Mouse (Mus musculus) heart, adult 2 months (tissue): ENCODE data around the gene Kat6b. TPM values are rescaled to one million over a fixed set of nuclear protein-coding genes. Genes with fewer than 3 reads are reported as not detected.

Experiments
- DNase-seq, 2 experiments: peaks; one replicate each; pipeline ENCODE4 v3.0.0; 2021
- H3K27ac ChIP-seq: fragments of 200-600 bp; 2 replicates; pipeline ENCODE4 v1.8.1; 2022
- H3K27me3 ChIP-seq: fragments of 200-500 bp; 2 replicates; pipeline ENCODE4 v1.6.1; 2012; ENCODE audit warnings: mild to moderate bottlenecking, low read length, inconsistent platforms, mixed read lengths; ENCODE audit not compliant: control insufficient read depth, insufficient read depth
- H3K36me3 ChIP-seq: fragments of 200-500 bp; 2 replicates; pipeline ENCODE4 v1.6.1; 2012; ENCODE audit warnings: low read length, inconsistent platforms; ENCODE audit not compliant: control insufficient read depth, insufficient read depth
- H3K4me1 ChIP-seq: fragments of 200-500 bp; 2 replicates; pipeline ENCODE4 v1.6.1; 2011; ENCODE audit warnings: low read length; ENCODE audit not compliant: control insufficient read depth, insufficient read depth
- H3K4me3 ChIP-seq: fragments of 200-600 bp; 2 replicates; pipeline ENCODE4 v1.8.1; 2022
- H3K79me2 ChIP-seq: fragments of 200-500 bp; replicated peaks from 2 replicates; pipeline ENCODE4 v1.6.1; 2012; ENCODE audit warnings: mild to moderate bottlenecking, inconsistent platforms, low read length, moderate library complexity, mixed read lengths; ENCODE audit not compliant: control insufficient read depth, insufficient read depth
- H3K9ac ChIP-seq: fragments of 200-500 bp; 2 replicates; pipeline ENCODE4 v1.6.1; 2012; ENCODE audit warnings: low read depth, mild to moderate bottlenecking, control low read depth, inconsistent platforms, low read length, mixed read lengths
- CTCF ChIP-seq: fragments of 200-600 bp; IDR thresholded peaks from 2 replicates; pipeline ENCODE4 v1.8.1; 2022; ENCODE audit warnings: antibody characterized with exemption, mild to moderate bottlenecking, moderate library complexity
- EP300 ChIP-seq: fragments of 200-500 bp; IDR thresholded peaks from 2 replicates; pipeline ENCODE4 v1.6.1; 2011; ENCODE audit warnings: low read depth, low read length, control low read depth; ENCODE audit not compliant: insufficient read depth
- POLR2A ChIP-seq: fragments of 200-500 bp; IDR thresholded peaks from 2 replicates; pipeline ENCODE4 v1.6.1; 2011; ENCODE audit warnings: mild to moderate bottlenecking, low read depth, low read length, control low read depth; ENCODE audit not compliant: insufficient read depth
- WGBS: fragments of 180-500 bp; shearing (Covaris S2); methylation state at CpG from one replicate; pipeline ENCODE4 v1.1.7; 2018; 5-methylcytosine and 5-hydroxymethylcytosine counted together
- intact Hi-C: fragments of 180-260 bp; cut with DNase I; formaldehyde crosslinking; loops from one replicate; pipeline ENCODE4 v1.15.1; 2025
- polyA plus RNA-seq: library from polyadenylated mRNA; depleted of rRNA; stranded (reverse); fragments of >200 nt; gene quantifications from 2 replicates; pipeline ENCODE4 v1.2.3, GENCODE M21; 2012
- total RNA-seq, 2 experiments: library from RNA; stranded (reverse); gene quantifications; 2 replicates each; pipeline ENCODE4 v1.2.3; 2021

Gene Kat6b
- total and polyA plus RNA-seq, 3 experiments, result 9.0 to 27.9 (median 26.6) TPM

DNA sequence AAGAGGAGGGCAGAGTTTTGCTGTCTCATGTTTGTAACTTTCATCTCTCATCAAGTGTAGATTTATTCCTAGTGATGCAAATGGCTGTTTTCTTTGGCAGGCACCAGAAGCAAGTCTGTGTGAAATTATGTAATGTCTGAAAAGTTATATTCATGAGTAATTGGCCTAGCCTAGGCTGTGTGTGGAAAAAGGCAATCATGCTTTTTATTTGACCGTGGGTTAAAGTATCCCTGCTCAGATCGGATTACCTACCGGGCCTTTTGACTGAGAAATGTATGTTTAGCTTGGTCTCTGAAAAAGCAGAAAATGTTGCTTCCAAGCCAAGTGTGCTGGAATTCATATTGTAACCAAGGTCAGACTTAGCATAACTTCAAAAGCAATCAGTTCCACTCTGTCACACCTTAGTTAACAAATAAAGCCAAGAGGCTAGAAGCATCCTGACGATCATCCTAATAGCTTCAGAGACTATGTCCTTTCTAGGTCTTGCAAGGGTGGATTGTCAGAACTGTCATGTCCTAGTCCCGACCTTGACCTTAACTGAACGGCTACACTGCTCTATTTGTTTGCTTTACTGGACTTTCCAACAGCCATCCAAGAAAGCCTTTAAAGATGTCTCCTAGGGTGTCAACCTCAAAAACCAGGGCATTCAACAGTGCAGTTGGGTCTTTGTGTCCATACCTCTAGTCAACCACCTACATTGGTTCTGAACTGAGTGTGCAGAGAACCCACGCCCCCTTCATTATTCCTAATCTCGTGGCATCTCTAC, 111.9 kb downstream of the Kat6b start:
- Histone ChIP-seq H3K27ac (no peak overlapping the region), H3K9ac (no peak overlapping the region)
- DNase-seq, result no peak

GRCm38 (mm10) chr14:21599446-21600173, 118.4 kb downstream of the Kat6b start:
- TF ChIP-seq CTCF, result no peak
- no peak for TF ChIP-seq POLR2A
- TF ChIP-seq EP300, result no peak
- WGBS, result 74% methylated on average over 9 of the region's 9 CpGs
- intact Hi-C loops, result no loop called here

More for the DNA sequence above, 111.9 kb downstream of the Kat6b start:
- H3K79me2 ChIP-seq, result peaks cover 1% of the 10 kb centered on the region
- WGBS, result 69% methylated on average over 8 of the region's 8 CpGs
- intact Hi-C loops, result no loop called here
- peaks cover 7% of the 10 kb centered on the region for H3K4me1 ChIP-seq
- H3K27me3 ChIP-seq, result no peaks in the 10 kb centered on the region
- no peak overlapping the region for H3K4me3 ChIP-seq
- TF ChIP-seq CTCF (no peak), EP300 (no peak), POLR2A (no peak)
- H3K36me3 ChIP-seq, result peaks cover 12% of the 10 kb centered on the region

GRCm38 (mm10) chr14:21600174-21600566, 118.9 kb downstream of the Kat6b start:
- intact Hi-C loops, result no loop called here
- WGBS, result 93% methylated on average over 5 of the region's 5 CpGs

More at GRCm38 (mm10) chr14:21599446-21600173, 118.4 kb downstream of the Kat6b start:
- H3K27ac ChIP-seq, result no peak overlapping the region
- H3K27me3 ChIP-seq, result no peaks in the 10 kb centered on the region
- no peak overlapping the region for H3K4me3 ChIP-seq
- H3K36me3 ChIP-seq, result no peaks in the 10 kb centered on the region
- H3K79me2 ChIP-seq, result peaks cover 1% of the 10 kb centered on the region; the same call in 1 of the 2 replicates
- DNase-seq, result no peak
- H3K4me1 ChIP-seq, result 0 out of 2 replicates have a peak, but pooled peaks cover 1% of the 10 kb centered on the region
- H3K9ac ChIP-seq, result no peak overlapping the region

DNA sequence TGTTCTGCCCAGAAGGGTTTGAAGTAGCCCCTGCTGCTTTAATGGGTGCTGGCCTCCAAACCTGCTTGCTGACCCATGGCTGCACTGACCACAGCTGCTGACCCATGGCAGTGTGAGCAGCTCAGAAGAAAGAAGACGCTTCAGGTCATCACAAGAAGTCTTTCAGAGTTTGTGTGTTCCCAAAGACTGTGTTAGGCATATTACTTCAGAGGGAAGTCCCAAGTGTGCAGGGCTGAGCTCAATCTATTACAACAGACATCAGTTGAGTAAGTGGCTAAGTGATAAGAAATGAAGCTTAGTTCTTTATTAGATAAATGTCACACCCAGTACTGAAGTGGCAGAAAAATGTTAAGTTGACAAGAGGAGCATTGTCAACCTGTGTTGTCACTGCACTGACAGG, 119.4 kb downstream of the Kat6b start:
- peaks cover 3% of the 10 kb centered on the region; the same call in 1 of the 2 replicates for H3K79me2 ChIP-seq
- TF ChIP-seq POLR2A, result no peak
- TF ChIP-seq EP300, result no peak
- no peak for TF ChIP-seq CTCF
- no peak overlapping the region for H3K27ac ChIP-seq
- 0 out of 2 replicates have a peak, but pooled peaks cover 1% of the 10 kb centered on the region for H3K4me1 ChIP-seq
- H3K4me3 ChIP-seq, result no peak overlapping the region
- H3K27me3 ChIP-seq, result no peaks in the 10 kb centered on the region
- H3K36me3 ChIP-seq, result no peaks in the 10 kb centered on the region
- 83% methylated on average over 1 of the region's 1 CpGs for WGBS
- no peak for DNase-seq
- H3K9ac ChIP-seq, result no peak overlapping the region
- intact Hi-C loops, result no loop called here

More at GRCm38 (mm10) chr14:21600174-21600566, 118.9 kb downstream of the Kat6b start:
- no peak for DNase-seq
- TF ChIP-seq CTCF (no peak), POLR2A (no peak), EP300 (no peak)
- no peaks in the 10 kb centered on the region for H3K36me3 ChIP-seq
- no peak overlapping the region for H3K4me3 ChIP-seq
- 0 out of 2 replicates have a peak, but pooled peaks cover 1% of the 10 kb centered on the region for H3K4me1 ChIP-seq
- H3K9ac ChIP-seq, result no peak overlapping the region
- no peaks in the 10 kb centered on the region for H3K27me3 ChIP-seq
- H3K27ac ChIP-seq, result no peak overlapping the region
- H3K79me2 ChIP-seq, result peaks cover 1% of the 10 kb centered on the region; the same call in 1 of the 2 replicates

GRCm38 (mm10) chr14:21602166-21602565, 120.9 kb downstream of the Kat6b start:
- Histone ChIP-seq H3K27ac (no peak overlapping the region), H3K79me2 (peaks cover 3% of the 10 kb centered on the region; the same call in 1 of the 2 replicates), H3K36me3 (no peaks in the 10 kb centered on the region), H3K4me1 (0 out of 2 replicates have a peak, but pooled peaks cover 1% of the 10 kb centered on the region), H3K9ac (no peak overlapping the region), H3K27me3 (no peaks in the 10 kb centered on the region), H3K4me3 (no peak overlapping the region)
- TF ChIP-seq CTCF, result no peak
- no peak for TF ChIP-seq POLR2A
- TF ChIP-seq EP300, result no peak
- 83% methylated on average over 12 of the region's 12 CpGs for WGBS
- intact Hi-C loops, result no loop called here
- DNase-seq, result no peak
